Comparison of ENCODE assay signal across 13 mouse cellular contexts in genomic region chr9:103899311-103899710, GRCm38 (mm10).
A peak's percentile ranks its signal among the peaks of the same experiment; 100 is the strongest.
DNase-seq lines count a peak whose midpoint lies in the region.
"Had no signal": no experiment of that assay in that cellular context is flagged by ENCODE, and none has a peak within 500 bp of the region (broad histone marks: within the 10 kb centered on the region; RNA-seq: fewer than 3 reads in every experiment).

No protein-coding gene starts in this region.

- DNase-seq in adrenal gland, adult 2 months, result peak; percentile 34
- no peak for DNase-seq in adrenal gland, postnatal 25 days
- DNase-seq in testis, postnatal 14 days (ENCODE audit: low spot score), result peak; percentile 27
- no peak for DNase-seq in testis, postnatal 10 days (ENCODE audit: low spot score)
- peak; percentile 35 for DNase-seq in retina, embryonic 14.5 days (ENCODE audit: low spot score)
- no peak for DNase-seq in kidney, adult 11 months
- no peak for DNase-seq in heart, adult 8-10 months (ENCODE audit: low spot score)
- DNase-seq: cerebellum, adult 9-10 months; heart, adult 18-20 months; heart, postnatal 4 days; lung, adult 18-20 months; lung, postnatal 14 days; thymus, adult 2 months had no signal

Comparison
In these comparisons a context has a peak if more than half of its experiments do, and no peak if none do; other contexts are left out.
1. DNase-seq: peak in adrenal gland, adult 2 months (single experiment), testis, postnatal 14 days (single experiment) and retina, embryonic 14.5 days (single experiment); none in adrenal gland, postnatal 25 days (single experiment), testis, postnatal 10 days (single experiment), kidney, adult 11 months (single experiment) and heart, adult 8-10 months (single experiment).